Mouse (Mus musculus): ENCODE measurements at regions not wholly inside any gene's neighbourhood (a gene's known extent, or its start where the extent isn't known, plus 50 kb on each side); places are given as distances from the start of the nearest gene placed in this dataset.

GRCm38 (mm10) chr16:49550231-49550630 lies 148.8 kb upstream of the Ift57 start:
- TF ChIP-seq CTCF (conservative IDR thresholded peaks at IDR 0.05; ENCODE audit: insufficient read depth, insufficient read length, low read depth, low read length) (no peak), POLR2A (IDR thresholded peaks at IDR 0.05; ENCODE audit: low read depth, low read length) (no peak)

Data from kidney, adult 2 months (tissue).